Mouse (Mus musculus): ENCODE measurements at regions not wholly inside any gene's neighbourhood (a gene's known extent, or its start where the extent isn't known, plus 50 kb on each side); places are given as distances from the start of the nearest gene placed in this dataset.

- DNase-seq (ENCODE audit: low spot score), result no peak
These were observed 68.7 kb downstream of the Atoh1 start for GRCm38 (mm10) chr6:64797600-64797999.

GRCm38 (mm10) chr6:64798804-64799203 is 69.9 kb downstream of the Atoh1 start:
- no peak for DNase-seq (ENCODE audit: low spot score)

GRCm38 (mm10) chr6:64799306-64800001 is 70.5 kb downstream of the Atoh1 start:
- DNase-seq (ENCODE audit: low spot score), result peak; percentile 72

GRCm38 (mm10) chr6:64800965-64801364 is 72.0 kb downstream of the Atoh1 start:
- DNase-seq (ENCODE audit: low spot score), result no peak

DNA sequence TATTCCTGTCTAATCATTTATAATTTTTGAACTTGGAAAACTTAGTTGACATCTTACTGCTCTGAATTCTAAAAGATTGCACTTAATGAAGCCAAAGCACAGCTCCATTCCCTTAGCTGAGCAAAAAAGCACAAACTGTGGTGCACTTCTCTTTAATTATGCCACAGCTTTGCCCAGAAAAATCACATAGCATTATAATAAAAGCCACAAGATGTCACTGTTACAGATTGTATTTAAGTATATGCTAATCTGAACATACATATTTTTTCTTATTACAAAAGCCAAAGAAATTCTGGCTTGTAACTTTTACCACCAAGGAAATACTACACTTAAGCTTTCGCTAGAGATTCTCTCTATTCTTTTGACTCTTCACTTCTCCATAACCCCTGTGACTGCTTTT is 86.2 kb downstream of the Atoh1 start:
- DNase-seq (ENCODE audit: low spot score), result no peak

DNA sequence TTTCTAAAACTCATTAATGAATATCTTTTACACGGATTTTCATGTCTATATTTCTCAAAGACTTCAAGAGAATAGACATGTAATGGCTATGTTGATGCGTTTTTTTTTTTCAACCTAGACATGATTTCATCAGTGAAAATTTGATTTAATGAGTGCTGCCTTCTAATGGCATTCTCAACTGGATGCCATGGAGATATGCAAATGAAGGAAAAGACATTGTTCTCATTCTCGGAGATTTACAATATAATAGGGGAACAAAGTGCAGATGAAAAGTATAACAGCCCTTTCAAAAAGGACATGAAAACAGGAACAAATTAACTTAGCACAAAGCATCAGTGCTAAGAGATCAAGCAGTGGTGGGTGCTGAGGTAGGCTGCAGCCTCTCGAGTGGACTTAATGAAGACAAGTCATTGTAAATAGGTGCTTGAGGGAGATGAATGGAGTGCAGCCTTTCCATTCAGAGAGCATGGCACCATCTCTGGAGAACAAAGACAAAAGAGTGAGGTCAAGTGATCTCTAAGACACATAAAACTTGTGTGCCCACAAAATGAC is 120.2 kb downstream of the Atoh1 start:
- DNase-seq (ENCODE audit: low spot score), result no peak

GRCm38 (mm10) chr6:64862901-64863300 is 134.0 kb downstream of the Atoh1 start:
- DNase-seq (ENCODE audit: low spot score), result no peak

DNA sequence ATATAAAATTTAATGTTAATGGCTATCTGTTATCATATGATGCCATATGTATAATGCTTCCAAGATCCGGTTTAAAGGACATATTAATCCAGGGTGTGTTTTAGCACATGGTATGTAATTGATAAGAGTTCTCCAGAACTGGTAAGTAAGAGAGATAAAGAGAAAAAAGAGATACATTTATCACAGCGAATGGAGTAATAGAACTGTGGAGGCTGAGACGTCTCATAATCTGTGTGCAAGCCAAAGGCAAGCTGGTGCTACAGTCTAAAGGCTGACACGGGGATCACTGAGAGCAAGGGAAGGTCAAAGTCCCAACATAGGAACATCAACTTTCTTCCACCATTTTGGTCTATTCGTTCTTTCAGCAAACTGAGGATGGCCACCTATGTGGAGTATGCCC is 146.0 kb upstream of the Smarcad1 start:
- DNase-seq (ENCODE audit: low spot score), result no peak

All from retina, embryonic 14.5 days (tissue).